7 mouse cellular contexts compared by ENCODE assay signal in the genomic region with DNA sequence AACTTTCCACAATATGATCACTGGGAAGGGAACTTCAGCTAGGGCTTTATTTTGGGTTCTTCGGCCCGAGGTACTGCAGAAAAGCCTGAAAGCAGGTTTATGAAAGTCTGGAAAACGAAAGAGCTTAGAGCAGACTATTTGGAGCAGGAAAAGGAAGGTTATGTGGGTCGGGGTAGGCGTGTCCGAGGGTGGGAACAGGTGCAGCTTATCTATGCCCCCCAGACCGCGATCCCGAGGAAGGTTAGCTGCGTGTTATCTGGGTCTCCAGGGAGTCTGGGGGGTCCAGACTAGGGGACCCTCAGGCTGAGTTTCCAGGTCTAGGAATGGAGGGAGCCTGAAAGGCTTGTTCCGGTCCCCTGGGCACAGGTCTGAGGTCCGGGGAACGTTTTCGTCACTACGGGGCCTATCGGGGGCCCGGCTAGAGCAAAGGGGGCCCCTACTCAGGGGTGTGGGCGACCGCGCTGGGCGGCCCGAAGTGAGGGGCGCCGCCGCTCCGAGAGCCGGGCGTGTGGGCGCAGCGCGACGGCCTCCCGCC. TPM values are rescaled to one million over a fixed set of nuclear protein-coding genes. Genes with fewer than 3 reads are reported as not detected.
DNase-seq lines count a peak whose midpoint lies in the region; ATAC-seq and TF ChIP-seq lines count a peak whose summit lies in the region.

No protein-coding gene starts in this region.

- H3K27ac ChIP-seq in ES-Bruce4 (ENCODE audit: insufficient read depth, low read length) = 0 out of 2 replicates have a peak overlapping the region, but pooled peaks have one; percentile 2
- peak overlapping the region; percentile 97 for H3K27ac ChIP-seq in embryonic facial prominence, embryonic 13.5 days
- peak overlapping the region; percentile 84 for H3K27ac ChIP-seq in hindbrain, embryonic 16.5 days (ENCODE audit: low read depth, low read length)
- peak overlapping the region; percentile 96 for H3K27ac ChIP-seq in lung, embryonic 15.5 days

- no peak for TF ChIP-seq EP300 in ES-Bruce4 (IDR thresholded peaks at IDR 0.05; ENCODE audit: insufficient read depth, low read depth, low read length)

- H3K9me3 ChIP-seq in ES-Bruce4 (replicated peaks; ENCODE audit: control insufficient read depth, insufficient read depth, low read length, poor library complexity, severe bottlenecking) = no peaks in the 10 kb centered on the region
- H3K9me3 ChIP-seq in embryonic facial prominence, embryonic 13.5 days = no peaks in the 10 kb centered on the region
- no peaks in the 10 kb centered on the region for H3K9me3 ChIP-seq in hindbrain, embryonic 16.5 days (ENCODE audit: control insufficient read depth, low read length)
- H3K9me3 ChIP-seq in lung, embryonic 15.5 days = no peaks in the 10 kb centered on the region

- peak; percentile 38; the same call in 1 of the 2 replicates for ATAC-seq in embryonic facial prominence, embryonic 13.5 days (ENCODE audit: insufficient number of reproducible peaks, insufficient read depth, low FRiP score, low TSS enrichment, low read depth)
- peak; percentile 79 for ATAC-seq in hindbrain, embryonic 16.5 days
- peak; percentile 72; the same call in 1 of the 2 replicates for ATAC-seq in lung, embryonic 15.5 days (ENCODE audit: borderline replicate concordance, extremely low read depth, low FRiP score, low TSS enrichment)

- TF ChIP-seq POLR2A in ES-Bruce4 (IDR thresholded peaks at IDR 0.05; ENCODE audit: insufficient read depth, low read length) = no peak

- WGBS in embryonic facial prominence, embryonic 13.5 days = 1% methylated on average over 33 of the region's 33 CpGs
- under 1% methylated on average over 26 of the region's 33 CpGs for WGBS in hindbrain, embryonic 16.5 days
- under 1% methylated on average over 33 of the region's 33 CpGs for WGBS in lung, embryonic 15.5 days

- peak; percentile 54 for DNase-seq in CD4-positive helper T cell, adult 2 months (ENCODE audit: low read depth, low spot score)
- peak; percentile 51 to 59 for DNase-seq in spleen, postnatal 14 days (ENCODE audit: low spot score in 2 of 2)
- DNase-seq in urinary bladder, postnatal 10 days (ENCODE audit: low spot score) = no peak

- H3K4me3 ChIP-seq in ES-Bruce4 (ENCODE audit: low read depth, low read length) = peak overlapping the region; percentile 80
- H3K4me3 ChIP-seq in embryonic facial prominence, embryonic 13.5 days = peak overlapping the region; percentile 98
- H3K4me3 ChIP-seq in hindbrain, embryonic 16.5 days (ENCODE audit: low read length) = peak overlapping the region; percentile 96
- peak overlapping the region; percentile 99 for H3K4me3 ChIP-seq in lung, embryonic 15.5 days

- H3K4me1 ChIP-seq in ES-Bruce4 (ENCODE audit: control insufficient read depth, insufficient read depth, low read length) = no peaks in the 10 kb centered on the region
- H3K4me1 ChIP-seq in embryonic facial prominence, embryonic 13.5 days = peaks cover 42% of the 10 kb centered on the region
- H3K4me1 ChIP-seq in hindbrain, embryonic 16.5 days (ENCODE audit: control insufficient read depth, insufficient read depth, low read depth, low read length) = peaks cover 30% of the 10 kb centered on the region
- peaks cover 46% of the 10 kb centered on the region for H3K4me1 ChIP-seq in lung, embryonic 15.5 days

- H3K27me3 ChIP-seq in ES-Bruce4 (ENCODE audit: control insufficient read depth, insufficient read depth, low read length, poor library complexity, severe bottlenecking) = no peaks in the 10 kb centered on the region
- no peaks in the 10 kb centered on the region for H3K27me3 ChIP-seq in embryonic facial prominence, embryonic 13.5 days
- no peaks in the 10 kb centered on the region for H3K27me3 ChIP-seq in hindbrain, embryonic 16.5 days (replicated peaks; ENCODE audit: control insufficient read depth, insufficient read depth, low read length)
- no peaks in the 10 kb centered on the region for H3K27me3 ChIP-seq in lung, embryonic 15.5 days

- peak overlapping the region; percentile 91 for H3K9ac ChIP-seq in ES-Bruce4 (ENCODE audit: low read depth, poor library complexity, severe bottlenecking)
- peak overlapping the region; percentile 98 for H3K9ac ChIP-seq in embryonic facial prominence, embryonic 13.5 days
- H3K9ac ChIP-seq in hindbrain, embryonic 16.5 days (ENCODE audit: low read depth, low read length) = peak overlapping the region; percentile 97
- peak overlapping the region; percentile 100 for H3K9ac ChIP-seq in lung, embryonic 15.5 days

- no peak for TF ChIP-seq CTCF in ES-Bruce4 (IDR thresholded peaks at IDR 0.05; ENCODE audit: low read depth, low read length)

- H3K4me2 ChIP-seq in embryonic facial prominence, embryonic 13.5 days = peak overlapping the region; percentile 93
- peak overlapping the region; percentile 93 for H3K4me2 ChIP-seq in hindbrain, embryonic 16.5 days (ENCODE audit: low read length)
- peak overlapping the region; percentile 72 for H3K4me2 ChIP-seq in lung, embryonic 15.5 days

- no peaks in the 10 kb centered on the region; the same call in 1 of the 2 replicates for H3K36me3 ChIP-seq in ES-Bruce4 (ENCODE audit: control insufficient read depth, insufficient read depth, low read length, poor library complexity, severe bottlenecking)
- H3K36me3 ChIP-seq in embryonic facial prominence, embryonic 13.5 days = peaks cover 20% of the 10 kb centered on the region
- peaks cover 1% of the 10 kb centered on the region; the same call in 1 of the 2 replicates for H3K36me3 ChIP-seq in hindbrain, embryonic 16.5 days (ENCODE audit: control insufficient read depth, insufficient read depth, low read length)
- H3K36me3 ChIP-seq in lung, embryonic 15.5 days = peaks cover 5% of the 10 kb centered on the region

RNA-seq across cellular contexts. Expression of a gene that starts 0.5 kb away (rescaled TPM):
- 13.2 and 13.8 TPM in 2 replicates for polyA plus RNA-seq in ES-Bruce4 (2011; ENCODE audit: insufficient read depth, insufficient read length, low read depth, missing spikeins)
- 14.8 and 15.5 TPM in 2 replicates for polyA plus RNA-seq in embryonic facial prominence, embryonic 13.5 days (2015; fragmentation: Nextera tagmentation; extraction: Ambion mirVana)
- polyA plus RNA-seq in hindbrain, embryonic 16.5 days (2015; fragmentation: Nextera tagmentation; extraction: Ambion mirVana) = 4.2 and 5.9 TPM in 2 replicates
- polyA plus RNA-seq in lung, embryonic 15.5 days (2015; fragmentation: Nextera tagmentation; extraction: Ambion mirVana) = 12.9 and 13.0 TPM in 2 replicates

RNA-seq across cellular contexts. Expression of a gene that starts 0.6 kb away (rescaled TPM):
- polyA plus RNA-seq in ES-Bruce4 (2011; ENCODE audit: insufficient read depth, insufficient read length, low read depth, missing spikeins) = 22.0 and 25.6 TPM in 2 replicates
- 8.8 and 9.1 TPM in 2 replicates for polyA plus RNA-seq in embryonic facial prominence, embryonic 13.5 days (2015; fragmentation: Nextera tagmentation; extraction: Ambion mirVana)
- polyA plus RNA-seq in hindbrain, embryonic 16.5 days (2015; fragmentation: Nextera tagmentation; extraction: Ambion mirVana) = 4.4 and 4.7 TPM in 2 replicates
- polyA plus RNA-seq in lung, embryonic 15.5 days (2015; fragmentation: Nextera tagmentation; extraction: Ambion mirVana) = 5.8 and 6.1 TPM in 2 replicates

RNA-seq across cellular contexts. Expression of a gene that starts 15.5 kb away (rescaled TPM):
- 3.5 and 3.9 TPM in 2 replicates for polyA plus RNA-seq in ES-Bruce4 (2011; ENCODE audit: insufficient read depth, insufficient read length, low read depth, missing spikeins)
- 19.2 and 19.4 TPM in 2 replicates for polyA plus RNA-seq in embryonic facial prominence, embryonic 13.5 days (2015; fragmentation: Nextera tagmentation; extraction: Ambion mirVana)
- polyA plus RNA-seq in hindbrain, embryonic 16.5 days (2015; fragmentation: Nextera tagmentation; extraction: Ambion mirVana) = 51.8 and 53.8 TPM in 2 replicates
- 8.2 and 8.9 TPM in 2 replicates for polyA plus RNA-seq in lung, embryonic 15.5 days (2015; fragmentation: Nextera tagmentation; extraction: Ambion mirVana)

RNA-seq across cellular contexts. Expression of a gene that starts 50.4 kb away (rescaled TPM):
- 14.7 and 16.8 TPM in 2 replicates for polyA plus RNA-seq in ES-Bruce4 (2011; ENCODE audit: insufficient read depth, insufficient read length, low read depth, missing spikeins)
- polyA plus RNA-seq in embryonic facial prominence, embryonic 13.5 days (2015; fragmentation: Nextera tagmentation; extraction: Ambion mirVana) = 5.9 and 6.3 TPM in 2 replicates
- 23.9 and 25.5 TPM in 2 replicates for polyA plus RNA-seq in hindbrain, embryonic 16.5 days (2015; fragmentation: Nextera tagmentation; extraction: Ambion mirVana)
- polyA plus RNA-seq in lung, embryonic 15.5 days (2015; fragmentation: Nextera tagmentation; extraction: Ambion mirVana) = 6.2 and 7.3 TPM in 2 replicates

Comparison
In these comparisons a context has a peak if more than half of its experiments do, and no peak if none do; other contexts are left out.
1. H3K27ac ChIP-seq: peak in every context shown above with its lines; median percentile 97 in embryonic facial prominence, embryonic 13.5 days; 96 in lung, embryonic 15.5 days; 84 in hindbrain, embryonic 16.5 days; 2 in ES-Bruce4.